Mouse (Mus musculus) kidney, embryonic 14.5 days (tissue): Measurements from ENCODE around the gene Gjc2. TPM values are rescaled to one million over a fixed set of nuclear protein-coding genes. Genes with fewer than 3 reads are reported as not detected.

Source experiments
- ATAC-seq: fragments of 200-750 bp; cut with Nextera tagmentation; 2 replicates; pipeline ENCODE4 v1.8.0; 2017; ENCODE audit warnings: moderate number of reproducible peaks, mild to moderate bottlenecking, moderate TSS enrichment, moderate library complexity; ENCODE audit not compliant: low FRiP score, low TSS enrichment
- H3K27ac ChIP-seq: fragments of 300-500 bp; sonication (generic); 2 replicates; pipeline ENCODE4 v1.5.1; 2014; ENCODE audit warnings: low read depth, mild to moderate bottlenecking, low read length, moderate library complexity, mixed read lengths
- H3K27me3 ChIP-seq: fragments of 300-500 bp; sonication (generic); 2 replicates; pipeline ENCODE4 v1.6.1; 2014; ENCODE audit warnings: mild to moderate bottlenecking, low read length; ENCODE audit not compliant: control insufficient read depth, insufficient read depth
- H3K36me3 ChIP-seq: fragments of 300-500 bp; sonication (generic); 2 replicates; pipeline ENCODE4 v1.6.1; 2014; ENCODE audit warnings: low read length, mixed read lengths; ENCODE audit not compliant: control insufficient read depth, insufficient read depth
- H3K4me1 ChIP-seq: fragments of 300-500 bp; sonication (generic); 2 replicates; pipeline ENCODE4 v1.6.1; 2014; ENCODE audit warnings: low read length, mixed read lengths; ENCODE audit not compliant: control insufficient read depth, insufficient read depth
- H3K4me2 ChIP-seq: fragments of 300-500 bp; sonication (generic); replicated peaks from 2 replicates; pipeline ENCODE4 v1.6.1; 2014; ENCODE audit warnings: low read depth, mild to moderate bottlenecking, low read length
- H3K4me3 ChIP-seq: fragments of 300-500 bp; sonication (generic); 2 replicates; pipeline ENCODE4 v1.5.1; 2014; ENCODE audit warnings: mild to moderate bottlenecking, low read length
- H3K9ac ChIP-seq: fragments of 300-500 bp; sonication (generic); 2 replicates; pipeline ENCODE4 v1.6.1; 2014; ENCODE audit warnings: low read depth, mild to moderate bottlenecking, low read length, moderate library complexity
- H3K9me3 ChIP-seq: fragments of 300-500 bp; sonication (generic); 2 replicates; pipeline ENCODE4 v1.6.1; 2016; ENCODE audit warnings: low read length; ENCODE audit not compliant: control insufficient read depth
- WGBS: fragments of 180-500 bp; shearing (Covaris S2); extraction: QIAGEN DNeasy Blood & Tissue Kit; methylation state at CpG from one replicate; pipeline ENCODE4 v1.1.7; 2014; 5-methylcytosine and 5-hydroxymethylcytosine counted together
- polyA plus RNA-seq: library from polyadenylated mRNA; unstranded; fragments of >200 nt; fragmentation: Nextera tagmentation; extraction: Ambion mirVana; gene quantifications from 2 replicates; pipeline ENCODE4 v1.2.1, GENCODE M21; 2014

The Gjc2 gene
- polyA plus RNA-seq, 1 experiment from 2014 or later: 0.28 TPM

DNA sequence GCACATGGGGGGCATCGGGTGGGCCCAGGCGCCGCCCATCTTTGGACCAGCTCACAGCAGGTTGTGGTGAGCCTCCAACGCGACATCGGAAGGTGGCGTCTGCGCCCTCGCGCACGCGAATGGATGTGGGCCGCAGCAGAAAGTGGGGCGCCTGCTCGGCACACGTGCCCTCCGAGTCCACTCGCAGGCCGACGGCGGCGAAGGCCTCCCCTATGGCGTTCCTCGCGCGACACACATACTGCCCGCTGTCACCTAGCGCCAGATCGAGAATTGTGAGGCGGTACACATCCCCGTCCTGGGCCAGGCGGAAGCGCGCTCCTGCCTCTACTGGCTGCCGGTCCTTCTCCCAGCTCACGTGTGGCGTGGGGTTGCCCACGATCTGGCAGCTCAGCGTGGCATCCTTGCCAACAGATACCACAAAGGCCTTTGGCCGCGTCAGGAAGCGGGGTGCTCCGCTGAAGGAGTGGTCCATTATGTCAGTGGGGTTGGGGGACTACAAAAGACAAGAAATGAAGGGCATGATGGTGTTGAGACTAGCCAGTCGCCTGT, 47.0 kb downstream of the Gjc2 start, which contains the start of gene Obscn:
Gene Obscn (minus strand): TSS at position 499 of the 549 bp plus-strand sequence.
- Histone ChIP-seq H3K4me2 (peak within 1 kb of the TSS; percentile 44), H3K9me3 (no peaks in the 10 kb centered on the region), H3K4me3 (peak within 1 kb of the TSS; percentile 22), H3K27ac (no peak within 1 kb of the TSS), H3K4me1 (peaks cover 9% of the 10 kb centered on the region), H3K27me3 (peaks cover 54% of the 10 kb centered on the region), H3K36me3 (no peaks in the 10 kb centered on the region), H3K9ac (no peak within 1 kb of the TSS; the same call in 1 of the 2 replicates)
- no peak for ATAC-seq
- 19% methylated on average over 44 of the region's 44 CpGs for WGBS

- Histone ChIP-seq H3K9me3 (no peaks in the 10 kb centered on the region), H3K4me3 (peak overlapping the region; percentile 22), H3K27ac (no peak overlapping the region), H3K4me1 (peaks cover 9% of the 10 kb centered on the region), H3K36me3 (no peaks in the 10 kb centered on the region), H3K9ac (no peak overlapping the region; the same call in 1 of the 2 replicates), H3K27me3 (peaks cover 54% of the 10 kb centered on the region), H3K4me2 (peak overlapping the region; percentile 44)
- ATAC-seq: no peak
- 9% methylated on average over 55 of the region's 55 CpGs for WGBS
Measured at GRCm38 (mm10) chr11:59135051-59135820, 47.8 kb downstream of the Gjc2 start.

- Histone ChIP-seq H3K4me1 (peaks cover 9% of the 10 kb centered on the region), H3K27me3 (peaks cover 54% of the 10 kb centered on the region), H3K4me2 (peak overlapping the region; percentile 19; the same call in 1 of the 2 replicates), H3K36me3 (no peaks in the 10 kb centered on the region), H3K4me3 (no peak overlapping the region), H3K9ac (no peak overlapping the region), H3K9me3 (no peaks in the 10 kb centered on the region), H3K27ac (no peak overlapping the region)
- ATAC-seq: 0 out of 2 replicates have a peak, but pooled peaks have one; percentile 21
- WGBS: 7% methylated on average over 35 of the region's 35 CpGs
Measured at GRCm38 (mm10) chr11:59134373-59134997, 48.5 kb downstream of the Gjc2 start.

GRCm38 (mm10) chr11:59132065-59132464, 50.9 kb downstream of the Gjc2 start:
- peaks cover 48% of the 10 kb centered on the region for H3K27me3 ChIP-seq
- H3K27ac ChIP-seq: no peak overlapping the region
- H3K4me3 ChIP-seq: no peak overlapping the region
- H3K4me1 ChIP-seq: peaks cover 9% of the 10 kb centered on the region
- H3K9ac ChIP-seq: no peak overlapping the region
- 75% methylated on average over 2 of the region's 3 CpGs for WGBS
- no peak for ATAC-seq
- H3K4me2 ChIP-seq: no peak overlapping the region
- H3K9me3 ChIP-seq: no peaks in the 10 kb centered on the region
- no peaks in the 10 kb centered on the region for H3K36me3 ChIP-seq

DNA sequence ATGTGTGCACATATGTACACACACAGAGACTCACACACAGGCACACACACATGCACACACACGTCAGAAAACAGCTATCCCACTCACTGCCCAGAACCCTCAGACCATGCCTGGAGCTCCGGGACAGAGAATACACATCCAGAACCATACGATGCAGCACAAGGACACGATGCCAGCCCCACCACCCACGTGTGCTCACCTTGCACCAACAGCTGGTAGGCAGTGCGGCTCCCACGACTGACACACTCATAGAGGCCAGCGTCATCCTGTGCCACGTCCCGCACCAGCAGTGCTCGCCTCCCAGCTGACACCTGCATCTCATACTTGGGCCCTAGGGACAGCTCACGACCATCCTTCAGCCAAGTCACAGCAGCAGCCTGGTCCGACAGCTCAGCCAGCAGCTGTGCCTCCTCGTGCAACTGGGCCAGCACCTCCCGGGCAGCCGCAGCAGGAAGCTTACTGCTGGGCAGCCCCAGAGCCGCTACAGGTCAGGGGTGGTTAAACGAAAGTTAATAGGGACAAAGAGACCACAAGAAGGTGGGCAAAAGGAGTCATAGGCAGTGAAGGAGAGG, 51.6 kb downstream of the Gjc2 start:
- Histone ChIP-seq H3K27ac (no peak overlapping the region), H3K36me3 (no peaks in the 10 kb centered on the region), H3K4me1 (peaks cover 9% of the 10 kb centered on the region), H3K4me3 (no peak overlapping the region), H3K9ac (no peak overlapping the region), H3K27me3 (peaks cover 42% of the 10 kb centered on the region), H3K9me3 (no peaks in the 10 kb centered on the region), H3K4me2 (no peak overlapping the region)
- ATAC-seq: no peak
- 64% methylated on average over 18 of the region's 18 CpGs for WGBS

GRCm38 (mm10) chr11:59130782-59131181, 52.2 kb downstream of the Gjc2 start:
- ATAC-seq: no peak
- Histone ChIP-seq H3K9me3 (no peaks in the 10 kb centered on the region), H3K4me2 (no peak overlapping the region), H3K4me1 (peaks cover 6% of the 10 kb centered on the region), H3K27ac (no peak overlapping the region), H3K4me3 (no peak overlapping the region), H3K9ac (no peak overlapping the region), H3K36me3 (no peaks in the 10 kb centered on the region), H3K27me3 (peaks cover 35% of the 10 kb centered on the region)
- 84% methylated on average over 9 of the region's 9 CpGs for WGBS

Other genes starting within 250 kb of the Gjc2 start
- gene Rnf187, start 244.3 kb downstream of the Gjc2 start, polyA plus RNA-seq: 229 and 304 TPM in 2 replicates
- 29.9 and 146 TPM in 2 replicates for gene Hist3h2ba, start 234.3 kb downstream of the Gjc2 start, polyA plus RNA-seq
- gene Hist3h2a, start 228.5 kb downstream of the Gjc2 start, polyA plus RNA-seq: 31.8 and 32.7 TPM in 2 replicates
- 0.63 and 0.65 TPM in 2 replicates for gene Trim17, start 228.5 kb downstream of the Gjc2 start, polyA plus RNA-seq
- 16.7 and 19.8 TPM in 2 replicates for gene Trim11, start 205.1 kb downstream of the Gjc2 start, polyA plus RNA-seq
- gene Obscn, start 46.8 kb downstream of the Gjc2 start, polyA plus RNA-seq: 0.33 and 0.51 TPM in 2 replicates
- 2.3 and 3.6 TPM in 2 replicates for gene Iba57, start 19.5 kb downstream of the Gjc2 start, polyA plus RNA-seq
- gene Guk1, start 9.0 kb upstream of the Gjc2 start, polyA plus RNA-seq: 132 and 149 TPM in 2 replicates
- gene Mrpl55, start 19.3 kb upstream of the Gjc2 start, polyA plus RNA-seq: 113 and 128 TPM in 2 replicates
- 36.9 and 41.8 TPM in 2 replicates for gene 2310033P09Rik, start 25.1 kb upstream of the Gjc2 start, polyA plus RNA-seq
- 544 and 644 TPM in 2 replicates for gene Arf1, start 45.1 kb upstream of the Gjc2 start, polyA plus RNA-seq
- not detected in 2 replicates for gene Wnt3a, start 107.5 kb upstream of the Gjc2 start, polyA plus RNA-seq
- gene Wnt9a, start 123.7 kb upstream of the Gjc2 start, polyA plus RNA-seq: 0.64 and 0.85 TPM in 2 replicates
- not detected in 2 replicates for gene Prss38, start 192.4 kb upstream of the Gjc2 start, polyA plus RNA-seq